Mouse (Mus musculus) testis, adult 2 months (tissue): ENCODE results near the gene Fbxo47. TPM values are rescaled to one million over a fixed set of nuclear protein-coding genes. Genes with fewer than 3 reads are reported as not detected.
"Not testable (repeated sequence)": the region's sequence is repeated elsewhere in the genome, so short reads cannot be mapped to it uniquely, and the experiment has no call there.

Experiments used
- H3K27ac ChIP-seq: fragments of 200-500 bp; 2 replicates; pipeline ENCODE4 v1.5.1; 2012; ENCODE audit warnings: low read depth, low read length; ENCODE audit not compliant: control insufficient read depth, insufficient read depth
- H3K27me3 ChIP-seq: fragments of 200-500 bp; 2 replicates; pipeline ENCODE4 v1.6.1; 2012; ENCODE audit warnings: mild to moderate bottlenecking, low read length, moderate library complexity; ENCODE audit not compliant: control insufficient read depth, insufficient read depth
- H3K36me3 ChIP-seq: fragments of 200-500 bp; 2 replicates; pipeline ENCODE4 v1.6.1; 2012; ENCODE audit warnings: mild to moderate bottlenecking, low read length; ENCODE audit not compliant: control insufficient read depth, insufficient read depth
- H3K4me1 ChIP-seq: fragments of 200-500 bp; 2 replicates; pipeline ENCODE4 v1.6.1; 2012; ENCODE audit warnings: low read length; ENCODE audit not compliant: control insufficient read depth, insufficient read depth
- H3K4me3 ChIP-seq: fragments of 200-500 bp; 2 replicates; pipeline ENCODE4 v1.5.1; 2012; ENCODE audit warnings: low read depth, mild to moderate bottlenecking, low read length, moderate library complexity, mixed read lengths; ENCODE audit not compliant: control insufficient read depth
- CTCF ChIP-seq: fragments of 200-500 bp; IDR thresholded peaks from 2 replicates; pipeline ENCODE4 v1.5.1; 2012; ENCODE audit warnings: low read depth, mild to moderate bottlenecking, inconsistent platforms, low read length, moderate library complexity; ENCODE audit not compliant: control insufficient read depth, insufficient read depth, insufficient replicate concordance
- POLR2A ChIP-seq: fragments of 200-500 bp; IDR thresholded peaks from 2 replicates; pipeline ENCODE4 v1.6.1; 2012; ENCODE audit warnings: low read depth, mild to moderate bottlenecking, inconsistent platforms, low read length, moderate library complexity; ENCODE audit not compliant: control insufficient read depth
- polyA plus RNA-seq: library from polyadenylated mRNA; depleted of rRNA; stranded (reverse); fragments of >200 nt; gene quantifications from 2 replicates; pipeline ENCODE4 v1.2.3, GENCODE M21; 2012

The Fbxo47 gene
- polyA plus RNA-seq, 1 experiment: 25.8 TPM

- Histone ChIP-seq H3K27me3 (no peaks in the 10 kb centered on the region), H3K36me3 (no peaks in the 10 kb centered on the region), H3K4me1 (peaks cover 3% of the 10 kb centered on the region), H3K27ac (no peak overlapping the region), H3K4me3 (no peak overlapping the region)
- TF ChIP-seq CTCF (no peak), POLR2A (no peak)
Observed at GRCm38 (mm10) chr11:97840135-97840490, 43.8 kb downstream of the Fbxo47 start.

- 0 out of 2 replicates have a peak overlapping the region, but pooled peaks have one; percentile 2 for H3K27ac ChIP-seq
- TF ChIP-seq CTCF (no peak), POLR2A (no peak)
- no peaks in the 10 kb centered on the region for H3K27me3 ChIP-seq
- H3K4me3 ChIP-seq: no peak overlapping the region
- peaks cover 3% of the 10 kb centered on the region for H3K4me1 ChIP-seq
- H3K36me3 ChIP-seq: no peaks in the 10 kb centered on the region
Observed at GRCm38 (mm10) chr11:97839441-97840134, 44.4 kb downstream of the Fbxo47 start.

- H3K4me1 ChIP-seq: peaks cover 3% of the 10 kb centered on the region
- H3K27me3 ChIP-seq: no peaks in the 10 kb centered on the region
- H3K36me3 ChIP-seq: no peaks in the 10 kb centered on the region
- H3K4me3 ChIP-seq: no peak overlapping the region
- no peak for TF ChIP-seq CTCF
- TF ChIP-seq POLR2A: no peak
- 0 out of 2 replicates have a peak overlapping the region, but pooled peaks have one; percentile 2 for H3K27ac ChIP-seq
Observed at GRCm38 (mm10) chr11:97838779-97839440, 45.0 kb downstream of the Fbxo47 start.

- TF ChIP-seq POLR2A (no peak), CTCF (no peak)
- no peaks in the 10 kb centered on the region for H3K27me3 ChIP-seq
- H3K27ac ChIP-seq: no peak overlapping the region
- peaks cover 3% of the 10 kb centered on the region for H3K4me1 ChIP-seq
- H3K36me3 ChIP-seq: no peaks in the 10 kb centered on the region
- no peak overlapping the region for H3K4me3 ChIP-seq
Observed at GRCm38 (mm10) chr11:97837641-97838149, 46.3 kb downstream of the Fbxo47 start.

- not testable (repeated sequence) for H3K27ac ChIP-seq, H3K27me3 ChIP-seq, H3K4me3 ChIP-seq, H3K4me1 ChIP-seq, H3K36me3 ChIP-seq
Observed at GRCm38 (mm10) chr11:97837051-97837450, 46.9 kb downstream of the Fbxo47 start.

GRCm38 (mm10) chr11:97836541-97836940 lies 47.4 kb downstream of the Fbxo47 start:
- Histone ChIP-seq H3K4me1 (peaks cover 3% of the 10 kb centered on the region), H3K36me3 (no peaks in the 10 kb centered on the region), H3K27me3 (no peaks in the 10 kb centered on the region), H3K4me3 (no peak overlapping the region), H3K27ac (peak overlapping the region; percentile 49)
- TF ChIP-seq CTCF: no peak
- TF ChIP-seq POLR2A: no peak

GRCm38 (mm10) chr11:97833352-97833751 lies 50.6 kb downstream of the Fbxo47 start:
- H3K27ac ChIP-seq: no peak overlapping the region
- TF ChIP-seq POLR2A: no peak
- no peak for TF ChIP-seq CTCF
- no peaks in the 10 kb centered on the region for H3K36me3 ChIP-seq
- H3K27me3 ChIP-seq: no peaks in the 10 kb centered on the region
- H3K4me1 ChIP-seq: no peaks in the 10 kb centered on the region; the same call in 1 of the 2 replicates
- no peak overlapping the region for H3K4me3 ChIP-seq

GRCm38 (mm10) chr11:97832001-97832400 lies 52.0 kb downstream of the Fbxo47 start:
- Histone ChIP-seq H3K27ac (no peak overlapping the region), H3K27me3 (no peaks in the 10 kb centered on the region), H3K36me3 (no peaks in the 10 kb centered on the region), H3K4me3 (no peak overlapping the region), H3K4me1 (no peaks in the 10 kb centered on the region; the same call in 1 of the 2 replicates)
- TF ChIP-seq CTCF: no peak
- TF ChIP-seq POLR2A: no peak
